Mouse (Mus musculus): ENCODE measurements around the gene Wdsub1. TPM values are rescaled to one million over a fixed set of nuclear protein-coding genes. Genes with fewer than 3 reads are reported as not detected.
"Not testable (repeated sequence)": the region's sequence is repeated elsewhere in the genome, so short reads cannot be mapped to it uniquely, and the experiment has no call there.

Gene Wdsub1
- polyA plus RNA-seq, 1 experiment: 15.1 TPM

- H3K4me1 ChIP-seq (ENCODE audit: control insufficient read depth, insufficient read depth, low read length): peaks cover 2% of the 10 kb centered on the region; the same call in 1 of the 2 replicates
- TF ChIP-seq POLR2A (IDR thresholded peaks at IDR 0.05; ENCODE audit: low read depth, low read length) (no peak), CTCF (IDR thresholded peaks at IDR 0.05; ENCODE audit: borderline replicate concordance, insufficient read depth, low read length) (no peak)
- H3K4me3 ChIP-seq (ENCODE audit: insufficient read depth, low read length): no peak overlapping the region
- H3K27ac ChIP-seq (ENCODE audit: insufficient read depth, low read length): no peak overlapping the region
Measured at GRCm38 (mm10) chr2:59882742-59883281, 421 bp upstream of the Wdsub1 start.

GRCm38 (mm10) chr2:59881404-59881803, 987 bp downstream of the Wdsub1 start:
- TF ChIP-seq POLR2A (IDR thresholded peaks at IDR 0.05; ENCODE audit: low read depth, low read length) (no peak), CTCF (IDR thresholded peaks at IDR 0.05; ENCODE audit: borderline replicate concordance, insufficient read depth, low read length) (no peak)
- H3K4me1 ChIP-seq (ENCODE audit: control insufficient read depth, insufficient read depth, low read length): peaks cover 2% of the 10 kb centered on the region; the same call in 1 of the 2 replicates
- no peak overlapping the region for H3K27ac ChIP-seq (ENCODE audit: insufficient read depth, low read length)
- peak overlapping the region; percentile 75 for H3K4me3 ChIP-seq (ENCODE audit: insufficient read depth, low read length)

GRCm38 (mm10) chr2:59878221-59878620, 4.2 kb downstream of the Wdsub1 start:
- Histone ChIP-seq H3K27ac (ENCODE audit: insufficient read depth, low read length) (no peak overlapping the region), H3K4me3 (ENCODE audit: insufficient read depth, low read length) (no peak overlapping the region), H3K4me1 (ENCODE audit: control insufficient read depth, insufficient read depth, low read length) (peaks cover 2% of the 10 kb centered on the region; the same call in 1 of the 2 replicates)
- no peak for TF ChIP-seq POLR2A (IDR thresholded peaks at IDR 0.05; ENCODE audit: low read depth, low read length)
- no peak for TF ChIP-seq CTCF (IDR thresholded peaks at IDR 0.05; ENCODE audit: borderline replicate concordance, insufficient read depth, low read length)

- no peak overlapping the region for H3K27ac ChIP-seq (ENCODE audit: insufficient read depth, low read length)
- H3K4me1 ChIP-seq (ENCODE audit: control insufficient read depth, insufficient read depth, low read length): no peaks in the 10 kb centered on the region
- H3K4me3 ChIP-seq (ENCODE audit: insufficient read depth, low read length): no peak overlapping the region
- TF ChIP-seq CTCF (IDR thresholded peaks at IDR 0.05; ENCODE audit: borderline replicate concordance, insufficient read depth, low read length) (no peak), POLR2A (IDR thresholded peaks at IDR 0.05; ENCODE audit: low read depth, low read length) (no peak)
Measured at GRCm38 (mm10) chr2:59877335-59877734, 5.1 kb downstream of the Wdsub1 start.

GRCm38 (mm10) chr2:59876482-59876881, 5.9 kb downstream of the Wdsub1 start:
- TF ChIP-seq POLR2A (IDR thresholded peaks at IDR 0.05; ENCODE audit: low read depth, low read length): no peak
- Histone ChIP-seq H3K4me3 (ENCODE audit: insufficient read depth, low read length) (no peak overlapping the region), H3K4me1 (ENCODE audit: control insufficient read depth, insufficient read depth, low read length) (no peaks in the 10 kb centered on the region), H3K27ac (ENCODE audit: insufficient read depth, low read length) (no peak overlapping the region)

DNA sequence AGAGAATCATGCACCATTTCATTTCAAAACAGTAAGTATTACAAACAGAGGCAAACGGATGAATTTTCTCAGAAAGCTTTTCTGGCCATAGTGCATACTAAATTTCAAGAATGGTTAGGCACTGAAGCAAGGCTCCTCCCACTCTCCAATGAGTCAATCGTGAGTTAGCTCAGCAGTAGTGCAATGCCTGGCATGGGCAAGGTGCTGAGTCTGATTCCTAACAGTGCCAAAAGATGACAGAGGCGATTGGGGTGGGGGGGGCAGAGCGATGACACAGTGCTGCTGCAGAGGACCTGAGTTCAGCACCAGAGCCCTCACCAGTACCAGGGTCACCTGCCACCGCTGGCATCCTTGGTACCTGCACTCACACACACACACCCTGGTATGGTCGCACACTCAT, 11.9 kb downstream of the Wdsub1 start:
- Histone ChIP-seq H3K4me1 (ENCODE audit: control insufficient read depth, insufficient read depth, low read length) (no peaks in the 10 kb centered on the region), H3K27ac (ENCODE audit: insufficient read depth, low read length) (no peak overlapping the region), H3K4me3 (ENCODE audit: insufficient read depth, low read length) (no peak overlapping the region)
- TF ChIP-seq CTCF (IDR thresholded peaks at IDR 0.05; ENCODE audit: borderline replicate concordance, insufficient read depth, low read length) (no peak), POLR2A (IDR thresholded peaks at IDR 0.05; ENCODE audit: low read depth, low read length) (no peak)

GRCm38 (mm10) chr2:59862618-59863017, 19.8 kb downstream of the Wdsub1 start:
- no peaks in the 10 kb centered on the region for H3K4me1 ChIP-seq (ENCODE audit: control insufficient read depth, insufficient read depth, low read length)
- H3K27ac ChIP-seq (ENCODE audit: insufficient read depth, low read length): no peak overlapping the region
- TF ChIP-seq CTCF (IDR thresholded peaks at IDR 0.05; ENCODE audit: borderline replicate concordance, insufficient read depth, low read length): no peak
- TF ChIP-seq POLR2A (IDR thresholded peaks at IDR 0.05; ENCODE audit: low read depth, low read length): no peak
- H3K4me3 ChIP-seq (ENCODE audit: insufficient read depth, low read length): no peak overlapping the region

DNA sequence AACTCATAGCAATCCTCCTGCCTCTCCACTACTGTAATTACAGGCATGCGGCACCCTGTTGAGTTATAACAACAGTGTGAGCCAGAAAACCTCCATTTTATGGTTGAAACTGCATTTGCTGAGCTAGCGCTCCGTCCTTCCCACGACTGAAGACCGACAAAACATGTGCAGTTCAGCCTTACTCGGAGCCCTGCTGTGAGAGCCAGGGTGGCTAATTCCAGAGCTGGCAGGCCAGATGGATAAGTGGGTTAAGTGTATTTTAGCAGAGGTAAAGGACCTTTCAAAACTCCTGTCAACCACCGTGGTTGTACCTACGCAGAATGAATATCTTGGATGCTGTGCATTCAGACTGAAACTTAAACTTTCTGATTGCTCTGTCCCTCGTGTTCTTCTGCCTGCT, 28.0 kb downstream of the Wdsub1 start:
- Histone ChIP-seq H3K4me3 (ENCODE audit: insufficient read depth, low read length) (no peak overlapping the region), H3K27ac (ENCODE audit: insufficient read depth, low read length) (no peak overlapping the region), H3K4me1 (ENCODE audit: control insufficient read depth, insufficient read depth, low read length) (no peaks in the 10 kb centered on the region)
- TF ChIP-seq CTCF (IDR thresholded peaks at IDR 0.05; ENCODE audit: borderline replicate concordance, insufficient read depth, low read length) (no peak), POLR2A (IDR thresholded peaks at IDR 0.05; ENCODE audit: low read depth, low read length) (no peak)

GRCm38 (mm10) chr2:59853543-59853942, 28.8 kb downstream of the Wdsub1 start:
- no peaks in the 10 kb centered on the region for H3K4me1 ChIP-seq (ENCODE audit: control insufficient read depth, insufficient read depth, low read length)
- no peak overlapping the region for H3K4me3 ChIP-seq (ENCODE audit: insufficient read depth, low read length)
- no peak for TF ChIP-seq POLR2A (IDR thresholded peaks at IDR 0.05; ENCODE audit: low read depth, low read length)
- TF ChIP-seq CTCF (IDR thresholded peaks at IDR 0.05; ENCODE audit: borderline replicate concordance, insufficient read depth, low read length): no peak
- no peak overlapping the region for H3K27ac ChIP-seq (ENCODE audit: insufficient read depth, low read length)

GRCm38 (mm10) chr2:59852916-59853315, 29.5 kb downstream of the Wdsub1 start:
- TF ChIP-seq POLR2A (IDR thresholded peaks at IDR 0.05; ENCODE audit: low read depth, low read length) (no peak), CTCF (IDR thresholded peaks at IDR 0.05; ENCODE audit: borderline replicate concordance, insufficient read depth, low read length) (no peak)
- H3K27ac ChIP-seq (ENCODE audit: insufficient read depth, low read length): no peak overlapping the region
- no peaks in the 10 kb centered on the region for H3K4me1 ChIP-seq (ENCODE audit: control insufficient read depth, insufficient read depth, low read length)
- no peak overlapping the region for H3K4me3 ChIP-seq (ENCODE audit: insufficient read depth, low read length)

DNA sequence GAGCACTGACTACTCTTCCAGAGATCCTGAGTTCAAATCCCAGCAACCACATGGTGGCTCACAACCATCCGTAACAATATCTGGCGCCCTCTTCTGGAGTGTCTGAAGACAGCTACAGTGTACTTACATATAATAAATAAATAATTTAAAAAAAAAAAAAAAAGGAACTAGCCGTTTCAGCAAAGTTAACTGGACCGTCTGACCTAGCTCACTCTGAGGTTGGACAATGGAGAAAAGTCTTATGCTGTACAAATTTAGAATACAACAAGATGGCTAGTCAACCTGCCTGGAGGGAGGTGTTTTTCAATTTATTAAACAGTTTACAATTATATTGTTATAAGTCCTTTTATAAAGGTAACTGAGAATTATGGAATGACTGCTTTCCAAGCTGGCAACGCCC, 30.5 kb downstream of the Wdsub1 start:
- not testable (repeated sequence) for H3K27ac ChIP-seq (ENCODE audit: insufficient read depth, low read length); H3K4me1 ChIP-seq (ENCODE audit: control insufficient read depth, insufficient read depth, low read length); H3K4me3 ChIP-seq (ENCODE audit: insufficient read depth, low read length)

Data from embryonic fibroblast, embryonic 13.5 days (primary cell).